Mouse (Mus musculus): ENCODE measurements around the gene Tmem198. TPM values are rescaled to one million over a fixed set of nuclear protein-coding genes. Genes with fewer than 3 reads are reported as not detected.

The Tmem198 gene
- polyA plus RNA-seq (2015; fragmentation: Nextera tagmentation; extraction: Ambion mirVana), result 0.83 and 0.97 TPM in 2 replicates

DNA sequence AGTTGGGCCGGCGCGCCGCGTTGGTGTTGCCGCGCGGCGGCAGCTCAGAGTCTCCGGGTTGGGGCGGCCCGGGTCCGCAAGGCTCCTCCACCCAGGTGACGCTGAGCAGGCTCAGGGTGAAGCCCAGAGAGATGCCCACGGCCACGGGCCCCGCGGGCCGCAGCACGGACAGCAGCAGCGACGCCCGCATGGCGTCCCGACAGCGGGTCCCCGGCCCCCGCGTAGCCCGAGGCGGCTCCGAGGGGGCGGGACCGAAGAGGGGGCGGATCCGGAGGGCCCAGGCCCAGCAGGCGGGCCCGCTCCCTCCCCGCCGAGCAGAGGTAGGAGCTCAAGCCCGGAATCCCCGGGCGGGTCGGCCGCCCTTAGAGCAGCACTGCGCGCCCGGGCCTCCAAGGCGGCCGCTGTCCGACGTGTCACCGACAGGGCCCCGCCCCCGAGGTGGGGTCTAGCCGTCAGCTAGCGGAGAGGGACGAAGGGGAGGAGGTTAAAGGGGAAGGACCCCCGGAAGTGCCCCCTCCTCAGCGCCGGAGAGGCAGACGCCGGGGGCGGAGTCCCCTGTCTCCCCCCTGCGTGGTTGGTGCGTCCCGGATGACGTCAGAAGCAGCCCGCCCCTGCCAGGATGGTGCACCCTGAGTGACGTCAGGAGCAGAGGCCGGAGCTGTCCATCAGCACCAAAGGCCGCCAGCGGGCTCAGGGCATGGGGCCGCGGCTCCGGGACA, at the start of gene Tmem198, which contains the start of gene Chpf:
TSS of gene Tmem198 (plus strand) at position 617 of the 719 bp plus-strand sequence.
TSS of gene Chpf (minus strand) at position 392 of the 719 bp plus-strand sequence.
- peak; percentile 91 for ATAC-seq (ENCODE audit: low FRiP score, low read depth)
- Histone ChIP-seq H3K4me1 (peaks cover 32% of the 10 kb centered on the region), H3K4me3 (peak within 1 kb of the TSS; percentile 84), H3K4me2 (replicated peaks) (peak within 1 kb of the TSS; percentile 79), H3K36me3 (peaks cover 27% of the 10 kb centered on the region), H3K27ac (peak within 1 kb of the TSS; percentile 63; the same call in 1 of the 2 replicates), H3K9me3 (no peaks in the 10 kb centered on the region), H3K9ac (peak within 1 kb of the TSS; percentile 81), H3K27me3 (peaks cover 49% of the 10 kb centered on the region)
- WGBS, result under 1% methylated on average over 74 of the region's 76 CpGs

DNA sequence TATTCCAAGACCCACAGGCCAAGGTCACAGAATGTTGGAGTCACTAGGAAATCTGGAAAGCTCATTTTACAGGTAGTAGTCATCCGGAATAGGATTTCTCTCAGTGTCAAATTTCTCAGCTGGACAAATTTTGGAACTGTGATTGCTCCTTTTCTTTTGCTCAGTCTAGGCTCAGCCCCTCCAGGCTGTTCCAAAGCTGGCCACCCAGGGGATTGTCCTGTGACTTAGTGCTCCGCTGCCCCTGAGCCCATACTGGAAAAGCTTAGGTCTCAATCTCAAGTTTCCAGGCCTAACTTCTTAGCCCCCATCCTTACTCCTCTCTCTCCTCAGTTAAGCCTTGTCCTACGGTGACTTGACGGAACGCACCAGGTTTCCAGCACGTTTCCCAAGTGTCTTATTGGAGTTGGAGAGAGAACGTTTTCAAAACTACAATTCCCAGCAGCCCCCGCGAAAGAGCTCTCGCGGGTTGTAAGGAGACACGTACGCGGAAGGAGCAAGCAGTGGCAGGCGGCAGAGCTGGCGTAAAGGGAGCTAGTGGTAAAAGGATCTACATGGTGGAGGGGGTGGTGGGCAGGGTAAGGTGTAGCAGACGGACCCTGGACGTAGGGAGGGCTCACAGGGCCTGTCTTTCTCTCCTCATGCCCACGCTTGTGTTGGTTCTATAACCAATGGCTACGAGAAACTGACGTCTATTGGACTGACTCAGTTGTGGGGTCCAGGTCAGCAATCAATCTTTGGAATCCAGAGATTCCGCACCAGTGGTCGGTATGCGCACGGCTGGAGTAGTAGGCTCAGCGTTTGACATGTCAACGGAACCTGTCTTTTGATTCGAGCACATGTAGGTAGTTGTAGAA, 43.6 kb upstream of the Tmem198 start, which contains the start of gene Gmppa:
TSS of gene Gmppa (plus strand) at position 456 of the 854 bp plus-strand sequence.
- H3K4me2 ChIP-seq (replicated peaks), result peak within 1 kb of the TSS; percentile 64
- 3% methylated on average over 28 of the region's 28 CpGs for WGBS
- H3K36me3 ChIP-seq, result peaks cover 12% of the 10 kb centered on the region
- H3K4me3 ChIP-seq, result peak within 1 kb of the TSS; percentile 56
- peaks cover 18% of the 10 kb centered on the region for H3K4me1 ChIP-seq
- peak within 1 kb of the TSS; percentile 63 for H3K27ac ChIP-seq
- ATAC-seq (ENCODE audit: low FRiP score, low read depth), result peak; percentile 91
- H3K27me3 ChIP-seq, result peaks cover 12% of the 10 kb centered on the region
- H3K9ac ChIP-seq, result peak within 1 kb of the TSS; percentile 73
- no peaks in the 10 kb centered on the region for H3K9me3 ChIP-seq

GRCm38 (mm10) chr1:75438782-75439181, 40.5 kb upstream of the Tmem198 start:
- WGBS, result 74% methylated on average over 8 of the region's 9 CpGs
- peaks cover 19% of the 10 kb centered on the region for H3K36me3 ChIP-seq
- H3K4me2 ChIP-seq (replicated peaks), result no peak overlapping the region
- H3K4me1 ChIP-seq, result peaks cover 21% of the 10 kb centered on the region
- ATAC-seq (ENCODE audit: low FRiP score, low read depth), result no peak
- no peak overlapping the region for H3K4me3 ChIP-seq
- peaks cover 9% of the 10 kb centered on the region for H3K27me3 ChIP-seq
- no peaks in the 10 kb centered on the region for H3K9me3 ChIP-seq
- no peak overlapping the region for H3K9ac ChIP-seq
- no peak overlapping the region for H3K27ac ChIP-seq

- H3K36me3 ChIP-seq, result peaks cover 19% of the 10 kb centered on the region
- no peaks in the 10 kb centered on the region for H3K9me3 ChIP-seq
- H3K4me2 ChIP-seq (replicated peaks), result no peak overlapping the region
- no peak for ATAC-seq (ENCODE audit: low FRiP score, low read depth)
- 94% methylated on average over 7 of the region's 7 CpGs for WGBS
- H3K27me3 ChIP-seq, result peaks cover 27% of the 10 kb centered on the region
- no peak overlapping the region for H3K9ac ChIP-seq
- H3K27ac ChIP-seq, result no peak overlapping the region
- H3K4me1 ChIP-seq, result peaks cover 31% of the 10 kb centered on the region
- H3K4me3 ChIP-seq, result no peak overlapping the region
These were observed 38.7 kb upstream of the Tmem198 start for GRCm38 (mm10) chr1:75440661-75441060.

- WGBS, result 88% methylated on average over 15 of the region's 15 CpGs
- H3K4me1 ChIP-seq, result peaks cover 36% of the 10 kb centered on the region
These were observed 37.8 kb upstream of the Tmem198 start for GRCm38 (mm10) chr1:75441471-75441996.

DNA sequence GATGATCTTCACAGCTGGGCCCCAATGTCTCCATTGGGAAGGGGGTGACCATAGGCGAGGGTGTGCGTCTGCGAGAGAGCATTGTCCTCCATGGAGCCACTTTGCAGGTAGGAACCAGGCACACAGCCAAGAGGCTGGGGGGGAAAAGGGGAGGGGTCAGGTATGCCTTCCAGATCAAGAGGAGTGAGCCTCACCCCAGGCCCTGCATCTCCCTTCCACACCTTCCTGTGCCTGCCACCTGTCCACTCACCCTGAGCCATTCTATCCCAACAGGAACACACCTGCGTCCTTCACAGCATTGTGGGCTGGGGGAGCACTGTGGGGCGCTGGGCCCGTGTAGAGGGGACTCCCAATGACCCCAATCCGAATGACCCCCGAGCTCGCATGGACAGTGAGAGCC, 37.2 kb upstream of the Tmem198 start:
- no peak overlapping the region for H3K9ac ChIP-seq
- H3K36me3 ChIP-seq, result peaks cover 19% of the 10 kb centered on the region
- no peak overlapping the region for H3K27ac ChIP-seq
- no peaks in the 10 kb centered on the region for H3K9me3 ChIP-seq
- WGBS, result 82% methylated on average over 9 of the region's 9 CpGs
- H3K4me3 ChIP-seq, result no peak overlapping the region
- H3K4me1 ChIP-seq, result peaks cover 36% of the 10 kb centered on the region
- ATAC-seq (ENCODE audit: low FRiP score, low read depth), result no peak
- H3K4me2 ChIP-seq (replicated peaks), result no peak overlapping the region
- peaks cover 42% of the 10 kb centered on the region for H3K27me3 ChIP-seq

More at GRCm38 (mm10) chr1:75441471-75441996, 37.8 kb upstream of the Tmem198 start:
- Histone ChIP-seq H3K4me3 (no peak overlapping the region), H3K4me2 (replicated peaks) (no peak overlapping the region), H3K9me3 (no peaks in the 10 kb centered on the region), H3K9ac (no peak overlapping the region), H3K27ac (no peak overlapping the region), H3K36me3 (peaks cover 19% of the 10 kb centered on the region), H3K27me3 (peaks cover 36% of the 10 kb centered on the region)
- ATAC-seq (ENCODE audit: low FRiP score, low read depth), result no peak

- Histone ChIP-seq H3K27me3 (peaks cover 49% of the 10 kb centered on the region), H3K9ac (no peak overlapping the region), H3K9me3 (no peaks in the 10 kb centered on the region), H3K27ac (no peak overlapping the region), H3K4me1 (peaks cover 37% of the 10 kb centered on the region), H3K4me3 (no peak overlapping the region), H3K4me2 (replicated peaks) (no peak overlapping the region), H3K36me3 (peaks cover 19% of the 10 kb centered on the region)
- WGBS, result 54% methylated on average over 8 of the region's 8 CpGs
- no peak for ATAC-seq (ENCODE audit: low FRiP score, low read depth)
These were observed 36.5 kb upstream of the Tmem198 start for GRCm38 (mm10) chr1:75442811-75443210.

GRCm38 (mm10) chr1:75443247-75444024, 35.9 kb upstream of the Tmem198 start:
- 28% methylated on average over 13 of the region's 13 CpGs for WGBS
- Histone ChIP-seq H3K4me3 (no peak overlapping the region), H3K36me3 (peaks cover 19% of the 10 kb centered on the region), H3K4me1 (peaks cover 43% of the 10 kb centered on the region), H3K27ac (no peak overlapping the region), H3K27me3 (peaks cover 55% of the 10 kb centered on the region), H3K9me3 (no peaks in the 10 kb centered on the region), H3K4me2 (replicated peaks) (no peak overlapping the region), H3K9ac (no peak overlapping the region)
- ATAC-seq (ENCODE audit: low FRiP score, low read depth), result no peak

GRCm38 (mm10) chr1:75444208-75444607, 35.1 kb upstream of the Tmem198 start:
- WGBS, result 42% methylated on average over 3 of the region's 3 CpGs
- Histone ChIP-seq H3K4me1 (peaks cover 49% of the 10 kb centered on the region), H3K27me3 (peaks cover 63% of the 10 kb centered on the region)

DNA sequence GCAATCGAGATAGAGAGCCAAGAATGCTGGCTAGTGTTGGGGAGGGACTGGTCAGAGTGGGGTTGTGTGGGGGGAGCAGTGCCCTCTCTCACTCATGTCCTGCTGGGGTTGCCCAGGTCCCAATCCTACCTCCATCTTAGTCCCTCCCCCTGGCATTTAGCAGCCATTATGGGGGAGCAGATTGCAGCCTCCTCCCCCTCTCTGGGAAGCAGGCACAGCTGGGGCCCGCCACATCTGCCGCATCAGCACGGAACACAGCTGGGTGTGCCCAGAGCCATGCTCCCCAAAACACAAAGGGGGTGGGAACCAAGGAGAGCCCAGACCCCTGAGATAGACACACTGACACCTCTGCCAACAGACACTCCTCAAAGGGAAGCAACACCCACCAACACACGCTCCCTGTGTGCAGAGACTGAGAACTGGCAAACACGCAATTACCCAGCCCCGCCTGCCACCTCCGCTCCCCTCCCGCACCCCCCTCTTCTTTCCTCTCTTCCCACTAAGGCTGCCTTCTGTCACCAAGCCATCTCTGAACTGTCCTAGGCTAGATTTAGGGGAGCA, 34.1 kb upstream of the Tmem198 start:
- no peaks in the 10 kb centered on the region for H3K9me3 ChIP-seq
- H3K36me3 ChIP-seq, result peaks cover 19% of the 10 kb centered on the region
- WGBS, result 6% methylated on average over 9 of the region's 9 CpGs
- H3K27me3 ChIP-seq, result peaks cover 73% of the 10 kb centered on the region
- no peak overlapping the region for H3K4me3 ChIP-seq
- peaks cover 59% of the 10 kb centered on the region for H3K4me1 ChIP-seq
- H3K9ac ChIP-seq, result no peak overlapping the region
- no peak for ATAC-seq (ENCODE audit: low FRiP score, low read depth)
- peak overlapping the region; percentile 51; the same call in 1 of the 2 replicates for H3K4me2 ChIP-seq (replicated peaks)
- H3K27ac ChIP-seq, result no peak overlapping the region

More at GRCm38 (mm10) chr1:75444208-75444607, 35.1 kb upstream of the Tmem198 start:
- H3K9ac ChIP-seq, result no peak overlapping the region
- no peak overlapping the region for H3K4me3 ChIP-seq
- H3K36me3 ChIP-seq, result peaks cover 19% of the 10 kb centered on the region
- no peaks in the 10 kb centered on the region for H3K9me3 ChIP-seq
- no peak for ATAC-seq (ENCODE audit: low FRiP score, low read depth)
- H3K27ac ChIP-seq, result no peak overlapping the region
- H3K4me2 ChIP-seq (replicated peaks), result no peak overlapping the region
